Mouse (Mus musculus) stomach, postnatal 0 days (tissue): ENCODE measurements around the gene Scnn1g. TPM values are rescaled to one million over a fixed set of nuclear protein-coding genes. Genes with fewer than 3 reads are reported as not detected.

Experiments used
- ATAC-seq: fragments of 200-750 bp; cut with Nextera tagmentation; 2 replicates; pipeline ENCODE4 v1.8.0; 2017; ENCODE audit not compliant: low FRiP score, low TSS enrichment
- DNase-seq: peaks from one replicate; pipeline ENCODE4 v3.0.0-alpha.2; 2016; ENCODE audit warnings: low spot score
- H3K27ac ChIP-seq: fragments of 300-500 bp; sonication (generic); replicated peaks from 2 replicates; pipeline ENCODE4 v1.5.1; 2014; ENCODE audit warnings: mild to moderate bottlenecking, control low read depth
- H3K27me3 ChIP-seq: fragments of 300-500 bp; sonication (generic); 2 replicates; pipeline ENCODE4 v1.6.1; 2014; ENCODE audit warnings: low read length; ENCODE audit not compliant: control insufficient read depth, insufficient read depth
- H3K36me3 ChIP-seq: fragments of 300-500 bp; sonication (generic); 2 replicates; pipeline ENCODE4 v1.6.1; 2014; ENCODE audit warnings: low read length, mixed read lengths; ENCODE audit not compliant: control insufficient read depth, insufficient read depth
- H3K4me1 ChIP-seq: fragments of 300-500 bp; sonication (generic); replicated peaks from 2 replicates; pipeline ENCODE4 v1.6.1; 2014; ENCODE audit warnings: antibody characterized with exemption; ENCODE audit not compliant: control insufficient read depth, insufficient read depth
- H3K4me2 ChIP-seq: fragments of 300-500 bp; sonication (generic); replicated peaks from 2 replicates; pipeline ENCODE4 v1.6.1; 2014; ENCODE audit warnings: low read depth, mild to moderate bottlenecking, control low read depth, moderate library complexity
- H3K4me3 ChIP-seq: fragments of 300-500 bp; sonication (generic); 2 replicates; pipeline ENCODE4 v1.5.1; 2014; ENCODE audit warnings: low read depth, low read length, control low read depth
- H3K9ac ChIP-seq: fragments of 300-500 bp; sonication (generic); 2 replicates; pipeline ENCODE4 v1.6.1; 2014; ENCODE audit warnings: mild to moderate bottlenecking, low read length, control low read depth, mixed read lengths
- H3K9me3 ChIP-seq: fragments of 300-500 bp; sonication (generic); 2 replicates; pipeline ENCODE4 v1.6.1; 2016; ENCODE audit warnings: low read length; ENCODE audit not compliant: control insufficient read depth
- CTCF ChIP-seq: IDR thresholded peaks from 2 replicates; pipeline ENCODE4 v1.5.1; 2016; ENCODE audit warnings: antibody characterized with exemption, low read depth, mild to moderate bottlenecking, moderate library complexity
- EP300 ChIP-seq: optimal IDR thresholded peaks from 2 replicates; pipeline ENCODE3; 2016; ENCODE audit warnings: antibody characterized with exemption
- WGBS: fragments of 180-500 bp; shearing (Covaris S2); extraction: QIAGEN DNeasy Blood & Tissue Kit; methylation state at CpG from one replicate; pipeline ENCODE4 v1.1.7; 2014; 5-methylcytosine and 5-hydroxymethylcytosine counted together
- polyA plus RNA-seq: library from polyadenylated mRNA; unstranded; fragments of >200 nt; fragmentation: Nextera tagmentation; extraction: Ambion mirVana; gene quantifications from 2 replicates; pipeline ENCODE4 v1.2.1, GENCODE M21; 2015

Gene Scnn1g
- polyA plus RNA-seq, 1 experiment from 2014 or later: 7.0 TPM

GRCm38 (mm10) chr7:121711171-121711570, 23.1 kb upstream of the Scnn1g start:
- no peak overlapping the region for H3K4me2 ChIP-seq
- H3K4me3 ChIP-seq: no peak overlapping the region
- no peaks in the 10 kb centered on the region for H3K27me3 ChIP-seq
- no peaks in the 10 kb centered on the region for H3K9me3 ChIP-seq
- no peaks in the 10 kb centered on the region for H3K4me1 ChIP-seq
- 31% methylated on average over 2 of the region's 2 CpGs for WGBS
- TF ChIP-seq CTCF (no peak), EP300 (no peak)
- ATAC-seq: no peak
- H3K36me3 ChIP-seq: no peaks in the 10 kb centered on the region
- peak overlapping the region; percentile 67; the same call in 1 of the 2 replicates for H3K27ac ChIP-seq
- DNase-seq: no peak
- H3K9ac ChIP-seq: no peak overlapping the region

- TF ChIP-seq CTCF: no peak
- no peak for TF ChIP-seq EP300
- ATAC-seq (no peak), DNase-seq (no peak)
- H3K9me3 ChIP-seq: no peaks in the 10 kb centered on the region
- H3K27me3 ChIP-seq: no peaks in the 10 kb centered on the region
- no peak overlapping the region for H3K9ac ChIP-seq
- H3K36me3 ChIP-seq: no peaks in the 10 kb centered on the region
- 70% methylated on average over 7 of the region's 7 CpGs for WGBS
- no peaks in the 10 kb centered on the region for H3K4me1 ChIP-seq
- H3K27ac ChIP-seq: no peak overlapping the region
- H3K4me3 ChIP-seq: no peak overlapping the region
- H3K4me2 ChIP-seq: no peak overlapping the region
Measured at GRCm38 (mm10) chr7:121717031-121717430, 17.2 kb upstream of the Scnn1g start.

- TF ChIP-seq EP300: no peak
- TF ChIP-seq CTCF: peak; percentile 63
- H3K4me3 ChIP-seq: no peak overlapping the region
- 14% methylated on average over 5 of the region's 5 CpGs for WGBS
- H3K4me1 ChIP-seq: no peaks in the 10 kb centered on the region
- no peak overlapping the region for H3K9ac ChIP-seq
- no peaks in the 10 kb centered on the region for H3K36me3 ChIP-seq
- ATAC-seq: no peak
- no peaks in the 10 kb centered on the region for H3K27me3 ChIP-seq
- H3K9me3 ChIP-seq: no peaks in the 10 kb centered on the region
- DNase-seq: peak; percentile 68
- H3K27ac ChIP-seq: no peak overlapping the region
- no peak overlapping the region for H3K4me2 ChIP-seq
Measured at GRCm38 (mm10) chr7:121730225-121730624, 4.1 kb upstream of the Scnn1g start.

GRCm38 (mm10) chr7:121737511-121738415, 3.5 kb downstream of the Scnn1g start:
- 49% methylated on average over 29 of the region's 29 CpGs for WGBS
- ATAC-seq: no peak
- no peak overlapping the region for H3K4me2 ChIP-seq

GRCm38 (mm10) chr7:121750244-121750643, 16.0 kb downstream of the Scnn1g start:
- Histone ChIP-seq H3K27ac (no peak overlapping the region), H3K27me3 (no peaks in the 10 kb centered on the region), H3K4me2 (no peak overlapping the region), H3K9me3 (no peaks in the 10 kb centered on the region), H3K4me3 (no peak overlapping the region), H3K9ac (no peak overlapping the region), H3K4me1 (no peaks in the 10 kb centered on the region), H3K36me3 (no peaks in the 10 kb centered on the region)
- TF ChIP-seq CTCF (no peak), EP300 (no peak)
- WGBS: 64% methylated on average over 5 of the region's 5 CpGs
- ATAC-seq (no peak), DNase-seq (no peak)

More at GRCm38 (mm10) chr7:121737511-121738415, 3.5 kb downstream of the Scnn1g start:
- Histone ChIP-seq H3K9me3 (no peaks in the 10 kb centered on the region), H3K4me3 (no peak overlapping the region), H3K27ac (0 out of 2 replicates have a peak overlapping the region, but pooled peaks have one; percentile 18), H3K36me3 (no peaks in the 10 kb centered on the region), H3K9ac (no peak overlapping the region), H3K27me3 (no peaks in the 10 kb centered on the region), H3K4me1 (no peaks in the 10 kb centered on the region)
- TF ChIP-seq CTCF (no peak), EP300 (no peak)
- peak; percentile 15 for DNase-seq

GRCm38 (mm10) chr7:121754748-121755147, 20.5 kb downstream of the Scnn1g start:
- Histone ChIP-seq H3K4me3 (no peak overlapping the region), H3K9ac (no peak overlapping the region), H3K4me2 (no peak overlapping the region), H3K36me3 (no peaks in the 10 kb centered on the region), H3K4me1 (no peaks in the 10 kb centered on the region), H3K27me3 (no peaks in the 10 kb centered on the region), H3K27ac (no peak overlapping the region), H3K9me3 (no peaks in the 10 kb centered on the region)
- ATAC-seq (peak; percentile 80), DNase-seq (peak; percentile 39)
- no peak for TF ChIP-seq EP300
- TF ChIP-seq CTCF: no peak
- WGBS: 46% methylated on average over 8 of the region's 8 CpGs
